Mouse (Mus musculus) ES-Bruce4 (cell line): ENCODE measurements around the gene Tmem30b. TPM values are rescaled to one million over a fixed set of nuclear protein-coding genes. Genes with fewer than 3 reads are reported as not detected.

Experiments used
- H3K27ac ChIP-seq: 2 replicates; pipeline ENCODE4 v1.5.1; 2012; ENCODE audit warnings: low read length, inconsistent platforms; ENCODE audit not compliant: insufficient read depth
- H3K27me3 ChIP-seq: 2 replicates; pipeline ENCODE4 v1.6.1; 2012; ENCODE audit warnings: mild to moderate bottlenecking, low read length, inconsistent platforms; ENCODE audit not compliant: control insufficient read depth, poor library complexity, insufficient read depth, severe bottlenecking
- H3K36me3 ChIP-seq: 2 replicates; pipeline ENCODE4 v1.6.1; 2012; ENCODE audit warnings: inconsistent platforms, mild to moderate bottlenecking, low read length, moderate library complexity; ENCODE audit not compliant: control insufficient read depth, poor library complexity, insufficient read depth, severe bottlenecking
- H3K4me1 ChIP-seq: one replicate; pipeline ENCODE4 v1.8.1; 2011; ENCODE audit warnings: low read length; ENCODE audit not compliant: control insufficient read depth, insufficient read depth
- H3K4me3 ChIP-seq: 2 replicates; pipeline ENCODE4 v1.5.1; 2011; ENCODE audit warnings: low read depth, mild to moderate bottlenecking, low read length
- H3K9ac ChIP-seq: 2 replicates; pipeline ENCODE4 v1.6.1; 2012; ENCODE audit warnings: low read depth, mild to moderate bottlenecking, inconsistent platforms; ENCODE audit not compliant: poor library complexity, severe bottlenecking
- H3K9me3 ChIP-seq: replicated peaks from 2 replicates; pipeline ENCODE4 v1.6.1; 2012; ENCODE audit warnings: mild to moderate bottlenecking, low read length, inconsistent platforms; ENCODE audit not compliant: control insufficient read depth, poor library complexity, insufficient read depth, severe bottlenecking
- CTCF ChIP-seq: IDR thresholded peaks from one replicate; pipeline ENCODE4 v1.8.1; 2011; ENCODE audit warnings: low read depth, low read length
- EP300 ChIP-seq: IDR thresholded peaks from 2 replicates; pipeline ENCODE4 v1.6.1; 2011; ENCODE audit warnings: low read depth, low read length; ENCODE audit not compliant: insufficient read depth
- POLR2A ChIP-seq: IDR thresholded peaks from one replicate; pipeline ENCODE4 v1.8.1; 2011; ENCODE audit warnings: low read length; ENCODE audit not compliant: insufficient read depth
- polyA plus RNA-seq: library from polyadenylated mRNA; stranded (reverse); fragments of >200 nt; gene quantifications from 2 replicates; pipeline ENCODE4 v1.2.4, GENCODE M21; 2011; ENCODE audit warnings: low read depth; ENCODE audit not compliant: missing spikeins, insufficient read depth, insufficient read length

Tmem30b gene
- polyA plus RNA-seq, 1 experiment: 13.5 TPM

- no peak overlapping the region for H3K27ac ChIP-seq
- TF ChIP-seq CTCF (no peak), POLR2A (no peak), EP300 (no peak)
- H3K27me3 ChIP-seq: no peaks in the 10 kb centered on the region
- no peaks in the 10 kb centered on the region for H3K36me3 ChIP-seq
- H3K4me1 ChIP-seq: no peaks in the 10 kb centered on the region
- H3K9me3 ChIP-seq: no peaks in the 10 kb centered on the region
- H3K9ac ChIP-seq: no peak overlapping the region
- H3K4me3 ChIP-seq: no peak overlapping the region
Measured at GRCm38 (mm10) chr12:73507105-73507504, 39.1 kb downstream of the Tmem30b start.

DNA sequence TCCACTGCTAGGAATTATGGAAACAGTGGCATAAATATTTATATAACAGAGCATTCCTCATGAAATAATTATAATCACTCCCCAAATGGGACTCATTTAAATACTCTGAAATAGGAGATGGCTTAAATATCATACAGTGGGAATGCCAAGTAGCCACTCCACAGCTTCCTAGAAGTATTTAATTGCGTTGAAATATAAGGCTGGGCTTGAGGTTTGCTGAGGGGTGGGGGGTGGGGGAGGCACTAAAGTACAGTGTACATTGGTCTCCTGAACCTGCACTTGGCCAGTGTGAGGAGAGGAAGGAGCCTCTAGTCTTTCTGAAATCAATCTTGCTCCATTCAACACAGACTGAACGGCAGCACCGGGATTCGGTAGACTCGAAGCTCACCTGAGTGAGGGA, 39.5 kb downstream of the Tmem30b start:
- Histone ChIP-seq H3K36me3 (no peaks in the 10 kb centered on the region), H3K4me3 (no peak overlapping the region), H3K9ac (no peak overlapping the region), H3K4me1 (no peaks in the 10 kb centered on the region), H3K27me3 (no peaks in the 10 kb centered on the region), H3K27ac (no peak overlapping the region), H3K9me3 (no peaks in the 10 kb centered on the region)
- TF ChIP-seq EP300 (no peak), CTCF (no peak), POLR2A (no peak)

GRCm38 (mm10) chr12:73500689-73501326, 45.4 kb downstream of the Tmem30b start:
- H3K36me3 ChIP-seq: no peaks in the 10 kb centered on the region
- no peak overlapping the region for H3K27ac ChIP-seq
- no peak for TF ChIP-seq CTCF
- no peaks in the 10 kb centered on the region for H3K9me3 ChIP-seq
- H3K4me3 ChIP-seq: no peak overlapping the region
- H3K27me3 ChIP-seq: no peaks in the 10 kb centered on the region
- no peaks in the 10 kb centered on the region for H3K4me1 ChIP-seq
- H3K9ac ChIP-seq: no peak overlapping the region

DNA sequence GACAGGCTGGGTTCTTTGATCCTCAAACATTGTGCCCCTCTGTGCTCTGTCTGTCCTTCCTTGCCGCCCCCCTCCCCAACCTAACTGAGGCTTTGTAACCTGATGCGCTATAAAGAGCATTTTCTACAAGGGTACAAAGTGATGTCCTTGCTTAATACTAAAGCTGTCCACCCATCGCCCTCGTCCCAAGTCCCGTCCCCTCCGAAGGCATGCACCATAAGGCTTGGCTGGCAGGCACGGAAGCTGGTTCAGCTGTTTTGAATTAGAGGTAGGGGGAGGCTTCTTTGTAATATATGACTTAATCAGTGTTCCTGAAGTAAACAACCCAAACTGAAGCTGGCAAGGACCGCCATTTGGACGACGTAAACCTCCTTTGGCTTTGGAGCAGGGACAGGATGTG, 51.0 kb downstream of the Tmem30b start:
- TF ChIP-seq CTCF (no peak), POLR2A (no peak), EP300 (no peak)
- no peaks in the 10 kb centered on the region for H3K27me3 ChIP-seq
- peaks cover 4% of the 10 kb centered on the region for H3K9me3 ChIP-seq
- H3K36me3 ChIP-seq: no peaks in the 10 kb centered on the region
- H3K27ac ChIP-seq: no peak overlapping the region
- no peak overlapping the region for H3K4me3 ChIP-seq
- no peak overlapping the region for H3K9ac ChIP-seq
- no peaks in the 10 kb centered on the region for H3K4me1 ChIP-seq

DNA sequence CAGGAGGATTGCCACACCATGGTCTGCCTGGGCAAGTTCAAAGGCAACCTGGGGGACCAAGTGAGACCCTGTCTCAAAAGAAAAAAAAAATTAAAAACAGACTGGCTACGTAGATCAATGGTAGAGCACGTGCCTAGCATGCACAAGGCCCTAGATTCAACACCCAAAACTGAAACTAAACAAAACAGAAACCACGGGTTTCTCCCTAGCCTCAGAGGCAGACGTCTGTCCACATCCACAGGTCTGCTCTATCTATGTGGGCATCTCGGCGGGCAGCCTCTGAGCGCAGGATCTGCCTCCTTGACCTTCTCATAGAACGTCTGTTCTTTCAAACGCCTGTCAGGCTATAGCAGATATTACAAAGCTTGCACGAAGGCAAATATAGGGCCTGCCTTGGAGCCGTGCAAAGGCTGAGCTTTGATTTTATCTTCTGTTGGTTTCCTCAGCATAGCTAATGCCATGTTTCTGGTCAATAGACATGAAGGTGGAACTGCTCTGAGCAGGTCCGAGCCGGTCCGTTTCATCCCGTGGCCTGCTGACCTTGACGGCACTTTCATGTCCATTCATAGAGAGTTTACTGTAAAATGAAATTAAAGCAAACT, 52.2 kb downstream of the Tmem30b start:
- Histone ChIP-seq H3K4me1 (no peaks in the 10 kb centered on the region), H3K9ac (no peak overlapping the region), H3K27ac (no peak overlapping the region), H3K27me3 (no peaks in the 10 kb centered on the region), H3K36me3 (no peaks in the 10 kb centered on the region), H3K4me3 (no peak overlapping the region), H3K9me3 (peaks cover 11% of the 10 kb centered on the region)
- TF ChIP-seq EP300: no peak
- no peak for TF ChIP-seq POLR2A
- no peak for TF ChIP-seq CTCF

Other genes starting within 250 kb of the Tmem30b start
- 1.5 and 1.8 TPM in 2 replicates for gene Prkch, start 38.4 kb upstream of the Tmem30b start, polyA plus RNA-seq